Mouse (Mus musculus): ENCODE results near the gene Hist3h2ba.
A peak's percentile ranks its signal among the peaks of the same experiment; 100 is the strongest.

Gene Hist3h2ba

DNA sequence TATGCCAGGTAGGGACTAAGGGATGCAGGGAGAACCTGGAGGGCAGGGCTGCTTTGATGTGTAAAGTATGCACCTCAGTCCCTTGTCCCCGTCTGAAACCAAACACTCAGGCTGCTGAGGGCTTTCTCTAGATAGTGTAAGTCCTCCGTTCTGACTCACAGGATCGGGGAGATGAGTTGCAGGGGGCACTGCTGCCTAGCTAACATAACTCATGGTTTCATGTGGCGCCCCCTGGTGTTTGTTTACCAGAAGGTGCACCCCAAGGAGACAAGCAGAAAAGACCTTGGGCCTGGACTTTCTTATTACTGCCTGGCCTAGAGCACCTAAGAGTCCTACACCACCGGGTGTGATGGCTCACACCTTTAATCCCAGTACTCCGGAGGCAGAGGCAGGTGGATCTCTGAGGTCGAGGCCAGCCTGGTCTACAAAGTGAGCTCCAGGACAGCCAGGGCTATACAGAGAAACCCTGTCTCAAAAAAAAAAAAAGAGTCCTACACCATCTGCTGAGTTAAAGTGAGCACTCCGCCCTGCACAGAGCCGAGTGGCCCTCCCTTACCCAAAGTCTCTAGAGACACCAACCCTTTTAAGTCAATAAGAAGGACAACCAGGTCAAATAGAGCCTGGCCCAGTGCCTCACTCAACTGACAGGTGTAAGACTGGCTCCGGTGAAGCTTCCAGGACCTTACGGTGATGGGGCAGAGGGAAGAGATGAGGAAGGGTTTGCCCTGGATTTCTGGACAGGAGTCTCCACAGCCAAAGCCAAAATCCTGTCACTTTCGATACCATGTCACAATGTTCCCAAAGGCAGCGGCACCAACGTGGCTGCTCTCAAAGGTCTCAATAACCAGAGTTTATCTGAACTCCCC is 31.6 kb upstream of the Hist3h2ba start:
- 0 out of 2 replicates have a peak, but pooled peaks cover 7% of the 10 kb centered on the region for H3K27me3 ChIP-seq (ENCODE audit: insufficient read depth, low read length)
- H3K36me3 ChIP-seq (ENCODE audit: insufficient read depth, low read length), result no peaks in the 10 kb centered on the region
- H3K4me3 ChIP-seq (replicated peaks; ENCODE audit: low read length), result no peak overlapping the region
- TF ChIP-seq NANOG (IDR thresholded peaks at IDR 0.05; ENCODE audit: borderline replicate concordance, low read length) (no peak), CTCF (conservative IDR thresholded peaks at IDR 0.05; ENCODE audit: low read length) (peak; percentile 81)
- H3K4me1 ChIP-seq (replicated peaks; ENCODE audit: low read depth, low read length), result peaks cover 5% of the 10 kb centered on the region; the same call in 1 of the 2 replicates
- H3K9me3 ChIP-seq (ENCODE audit: low read length), result no peaks in the 10 kb centered on the region

DNA sequence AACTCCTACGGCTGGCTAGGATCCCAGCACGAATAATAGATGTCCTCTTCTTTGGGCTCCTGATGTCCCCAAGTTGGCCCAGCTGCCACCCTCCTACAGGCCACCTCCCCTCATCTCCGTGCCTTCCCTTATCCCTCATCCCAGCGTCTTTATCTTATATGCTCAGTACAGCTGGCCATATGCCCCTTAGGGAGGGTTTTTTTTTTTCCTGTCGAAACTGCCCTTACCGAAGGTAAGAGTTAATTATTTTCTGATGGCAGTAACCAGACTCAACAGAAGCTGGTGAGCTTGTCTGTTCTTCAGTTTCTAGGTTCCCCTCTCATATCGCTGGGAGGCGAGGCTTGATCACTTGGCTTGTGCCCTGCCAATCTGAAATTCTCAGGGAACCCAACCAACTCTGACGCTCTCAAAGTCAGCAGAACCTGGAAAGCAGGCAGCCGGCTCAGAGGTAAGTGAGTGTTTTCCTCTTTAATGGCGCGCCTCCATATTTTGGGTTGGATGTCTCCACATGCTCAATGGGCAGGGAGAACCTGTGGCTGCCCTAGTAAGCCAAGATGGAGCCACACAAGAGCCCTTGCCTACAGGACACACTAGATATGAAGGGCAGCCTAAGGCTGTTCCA is 30.9 kb upstream of the Hist3h2ba start, which contains the start of gene Btnl10:
Gene Btnl10, plus strand, starts transcription at position 164 of the 622 bp plus-strand sequence.
- TF ChIP-seq NANOG (IDR thresholded peaks at IDR 0.05; ENCODE audit: borderline replicate concordance, low read length) (no peak), POU5F1 (IDR thresholded peaks at IDR 0.05; ENCODE audit: borderline replicate concordance, low read length) (no peak), CTCF (conservative IDR thresholded peaks at IDR 0.05; ENCODE audit: low read length) (no peak)
- Histone ChIP-seq H3K36me3 (ENCODE audit: insufficient read depth, low read length) (no peaks in the 10 kb centered on the region), H3K4me3 (replicated peaks; ENCODE audit: low read length) (no peak within 1 kb of the TSS), H3K9me3 (ENCODE audit: low read length) (no peaks in the 10 kb centered on the region), H3K27me3 (ENCODE audit: insufficient read depth, low read length) (peaks cover 9% of the 10 kb centered on the region; the same call in 1 of the 2 replicates), H3K4me1 (replicated peaks; ENCODE audit: low read depth, low read length) (peaks cover 5% of the 10 kb centered on the region; the same call in 1 of the 2 replicates)

DNA sequence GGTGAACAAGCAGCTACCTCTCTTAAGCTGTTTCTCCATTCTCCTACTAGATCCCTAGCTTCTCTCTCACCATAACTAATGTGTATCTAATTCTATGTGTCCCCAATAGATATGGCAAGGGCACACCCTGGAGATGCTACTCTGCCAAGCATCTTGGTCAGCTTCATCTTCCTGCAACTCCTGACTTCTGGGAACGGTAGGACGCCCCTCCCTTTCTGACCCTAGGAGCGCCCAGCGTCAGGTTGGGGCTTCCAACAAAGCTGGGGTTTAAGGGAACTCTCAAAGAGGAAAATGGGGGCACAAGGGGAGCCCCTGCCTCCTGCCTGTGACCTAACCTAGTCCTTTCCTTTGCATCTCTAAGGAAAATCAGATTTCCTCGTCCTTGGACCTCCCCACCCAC is 30.0 kb upstream of the Hist3h2ba start:
- Histone ChIP-seq H3K4me3 (replicated peaks; ENCODE audit: low read length) (no peak overlapping the region), H3K27me3 (ENCODE audit: insufficient read depth, low read length) (peaks cover 18% of the 10 kb centered on the region; the same call in 1 of the 2 replicates), H3K36me3 (ENCODE audit: insufficient read depth, low read length) (no peaks in the 10 kb centered on the region), H3K9me3 (ENCODE audit: low read length) (no peaks in the 10 kb centered on the region), H3K4me1 (replicated peaks; ENCODE audit: low read depth, low read length) (peaks cover 5% of the 10 kb centered on the region; the same call in 1 of the 2 replicates)
- TF ChIP-seq CTCF (conservative IDR thresholded peaks at IDR 0.05; ENCODE audit: low read length) (no peak), POU5F1 (IDR thresholded peaks at IDR 0.05; ENCODE audit: borderline replicate concordance, low read length) (no peak), NANOG (IDR thresholded peaks at IDR 0.05; ENCODE audit: borderline replicate concordance, low read length) (no peak)

DNA sequence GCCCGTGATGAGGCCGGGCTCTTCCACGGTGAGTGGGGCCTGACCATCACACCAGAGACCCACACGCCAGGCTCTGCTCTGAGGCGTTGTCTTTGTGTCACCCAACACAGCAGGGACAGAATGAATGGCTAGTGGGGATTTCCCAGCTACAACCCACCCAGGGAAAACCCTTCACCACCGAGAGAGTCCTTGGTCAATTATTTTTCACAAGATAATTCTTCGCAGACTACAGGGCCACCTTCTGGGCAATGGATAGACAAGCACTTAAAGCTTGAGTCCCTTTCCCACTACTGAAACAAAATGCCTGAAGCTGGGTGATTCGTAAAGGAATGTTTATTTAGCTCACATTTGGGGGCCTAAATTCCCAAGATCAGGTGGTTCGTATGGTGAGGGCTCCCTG is 26.3 kb upstream of the Hist3h2ba start:
- TF ChIP-seq NANOG (IDR thresholded peaks at IDR 0.05; ENCODE audit: borderline replicate concordance, low read length), result no peak
- TF ChIP-seq CTCF (conservative IDR thresholded peaks at IDR 0.05; ENCODE audit: low read length), result no peak
- TF ChIP-seq POU5F1 (IDR thresholded peaks at IDR 0.05; ENCODE audit: borderline replicate concordance, low read length), result no peak
- peaks cover 31% of the 10 kb centered on the region for H3K27me3 ChIP-seq (ENCODE audit: insufficient read depth, low read length)
- no peaks in the 10 kb centered on the region for H3K36me3 ChIP-seq (ENCODE audit: insufficient read depth, low read length)
- no peaks in the 10 kb centered on the region for H3K9me3 ChIP-seq (ENCODE audit: low read length)
- no peaks in the 10 kb centered on the region for H3K4me1 ChIP-seq (replicated peaks; ENCODE audit: low read depth, low read length)
- no peak overlapping the region for H3K4me3 ChIP-seq (replicated peaks; ENCODE audit: low read length)

DNA sequence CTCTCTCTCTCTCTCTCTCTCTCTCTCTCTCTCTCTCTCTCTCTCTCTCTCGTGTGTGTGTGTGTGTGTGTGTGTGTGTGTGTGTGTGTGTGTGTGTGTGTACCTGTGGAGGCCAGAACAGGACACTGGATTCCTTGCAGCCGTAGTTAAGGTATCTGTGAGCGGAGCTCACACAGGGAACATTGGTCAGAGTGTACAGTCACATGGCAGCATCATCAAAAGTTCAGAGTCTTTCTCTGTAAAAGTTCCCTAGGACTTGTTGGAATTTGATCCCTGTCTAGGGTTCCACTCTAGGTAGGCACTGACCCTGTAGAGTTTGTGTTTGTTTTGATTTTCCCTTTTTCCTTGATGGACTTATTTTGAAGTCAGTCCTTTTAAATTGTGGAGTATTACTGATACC is 22.1 kb upstream of the Hist3h2ba start:
- TF ChIP-seq NANOG (IDR thresholded peaks at IDR 0.05; ENCODE audit: borderline replicate concordance, low read length) (no peak), CTCF (conservative IDR thresholded peaks at IDR 0.05; ENCODE audit: low read length) (no peak), POU5F1 (IDR thresholded peaks at IDR 0.05; ENCODE audit: borderline replicate concordance, low read length) (no peak)
- Histone ChIP-seq H3K4me3 (replicated peaks; ENCODE audit: low read length) (no peak overlapping the region), H3K36me3 (ENCODE audit: insufficient read depth, low read length) (peaks cover 6% of the 10 kb centered on the region)

DNA sequence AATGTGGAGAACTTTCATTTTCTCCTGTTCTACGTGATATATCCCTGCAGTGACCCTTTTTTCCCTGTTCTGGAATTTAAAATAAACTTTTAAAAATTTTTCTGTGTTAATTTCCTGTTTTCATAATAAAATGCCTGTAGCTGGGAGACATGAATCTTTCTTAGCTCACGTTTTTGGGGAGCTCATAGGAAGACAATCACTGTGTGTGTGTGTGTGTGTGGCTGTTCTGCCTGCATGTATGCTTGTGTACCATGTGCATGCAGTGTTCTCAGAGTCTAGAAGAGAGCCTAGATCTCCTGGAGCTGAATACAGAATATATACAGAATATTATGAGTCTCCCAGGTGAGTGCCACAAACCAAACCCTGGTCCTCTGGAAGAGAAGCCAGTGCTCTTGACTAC is 21.7 kb upstream of the Hist3h2ba start:
- Histone ChIP-seq H3K4me3 (replicated peaks; ENCODE audit: low read length) (no peak overlapping the region), H3K9me3 (ENCODE audit: low read length) (no peaks in the 10 kb centered on the region), H3K4me1 (replicated peaks; ENCODE audit: low read depth, low read length) (peaks cover 11% of the 10 kb centered on the region), H3K27me3 (ENCODE audit: insufficient read depth, low read length) (peaks cover 26% of the 10 kb centered on the region), H3K36me3 (ENCODE audit: insufficient read depth, low read length) (peaks cover 10% of the 10 kb centered on the region)
- TF ChIP-seq NANOG (IDR thresholded peaks at IDR 0.05; ENCODE audit: borderline replicate concordance, low read length), result no peak
- TF ChIP-seq POU5F1 (IDR thresholded peaks at IDR 0.05; ENCODE audit: borderline replicate concordance, low read length), result no peak
- no peak for TF ChIP-seq CTCF (conservative IDR thresholded peaks at IDR 0.05; ENCODE audit: low read length)

More for the DNA sequence above, 22.1 kb upstream of the Hist3h2ba start:
- Histone ChIP-seq H3K4me1 (replicated peaks; ENCODE audit: low read depth, low read length) (peaks cover 11% of the 10 kb centered on the region), H3K27me3 (ENCODE audit: insufficient read depth, low read length) (peaks cover 26% of the 10 kb centered on the region), H3K9me3 (ENCODE audit: low read length) (no peaks in the 10 kb centered on the region)

DNA sequence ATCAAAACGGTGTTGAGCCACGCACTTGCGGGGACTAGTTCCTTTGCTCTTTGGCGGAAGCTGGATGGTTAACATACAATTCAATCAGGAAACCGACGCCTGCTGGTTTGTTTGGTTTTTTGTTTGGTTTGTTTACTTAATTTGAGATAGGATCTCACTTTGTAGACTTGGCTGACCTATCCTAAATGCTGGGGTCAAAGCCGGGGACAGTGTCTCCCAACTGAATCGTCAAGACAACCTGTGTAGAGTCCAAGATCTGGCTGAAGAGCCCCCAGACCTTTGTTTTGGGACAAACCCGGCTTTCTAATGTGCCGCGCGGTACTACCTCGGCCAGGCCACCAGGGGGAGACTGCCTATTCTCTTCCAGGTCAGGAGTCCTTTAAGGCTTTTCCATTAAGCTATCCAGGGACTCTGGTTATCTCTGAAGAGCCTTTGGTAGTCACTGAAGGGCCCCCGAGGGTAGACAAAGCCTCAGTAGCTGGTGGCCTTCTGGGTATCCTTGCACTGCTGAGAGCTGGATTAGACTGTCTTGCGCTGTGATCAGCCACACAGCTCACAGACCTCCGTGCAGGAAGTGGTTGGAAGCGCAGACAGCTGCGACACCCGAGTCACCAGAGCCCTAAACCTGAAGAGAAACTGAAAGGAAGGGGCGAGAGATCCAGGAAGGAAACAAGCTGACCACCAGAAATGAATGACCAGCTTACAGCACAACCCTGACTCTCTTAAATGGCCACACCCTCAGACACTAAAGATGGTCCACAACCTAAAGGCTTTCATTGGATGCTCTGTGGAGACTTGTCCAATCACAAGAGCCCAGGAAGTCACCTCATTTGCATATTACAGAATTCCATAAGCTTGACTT is 20.7 kb upstream of the Hist3h2ba start:
- Histone ChIP-seq H3K27me3 (ENCODE audit: insufficient read depth, low read length) (peaks cover 22% of the 10 kb centered on the region), H3K4me3 (replicated peaks; ENCODE audit: low read length) (0 out of 2 replicates have a peak overlapping the region, but pooled peaks have one; percentile 7), H3K9me3 (ENCODE audit: low read length) (no peaks in the 10 kb centered on the region), H3K4me1 (replicated peaks; ENCODE audit: low read depth, low read length) (peaks cover 11% of the 10 kb centered on the region), H3K36me3 (ENCODE audit: insufficient read depth, low read length) (peaks cover 20% of the 10 kb centered on the region)
- TF ChIP-seq CTCF (conservative IDR thresholded peaks at IDR 0.05; ENCODE audit: low read length) (peak; percentile 58), NANOG (IDR thresholded peaks at IDR 0.05; ENCODE audit: borderline replicate concordance, low read length) (no peak), POU5F1 (IDR thresholded peaks at IDR 0.05; ENCODE audit: borderline replicate concordance, low read length) (no peak)

Measured in E14TG2a.4 (cell line).